Mouse (Mus musculus): ENCODE data around the gene Camk1d.

- TF ChIP-seq CTCF (IDR thresholded peaks at IDR 0.05; ENCODE audit: extremely low read depth, insufficient read length, insufficient replicate concordance, low read depth, low read length) (no peak), POLR2A (IDR thresholded peaks at IDR 0.05; ENCODE audit: low read depth, low read length) (no peak)
Measured at GRCm38 (mm10) chr2:5378066-5378672, 336.1 kb downstream of the Camk1d start.

Measured in small intestine, adult 2 months (tissue).